Mouse (Mus musculus) brain, embryonic 14.5 days (tissue): ENCODE measurements around the gene 9230102O04Rik. TPM values are rescaled to one million over a fixed set of nuclear protein-coding genes. Genes with fewer than 3 reads are reported as not detected.

Experiments
- DNase-seq: peaks from one replicate; pipeline ENCODE4 v3.0.0-alpha.2; 2011; ENCODE audit warnings: low read depth
- CTCF ChIP-seq: fragments of 200-500 bp; IDR thresholded peaks from 2 replicates; pipeline ENCODE4 v1.5.1; 2012; ENCODE audit warnings: inconsistent platforms, mild to moderate bottlenecking, moderate library complexity, borderline replicate concordance; ENCODE audit not compliant: insufficient read depth, insufficient read length; ENCODE audit errors: extremely low read depth
- POLR2A ChIP-seq: fragments of 200-500 bp; IDR thresholded peaks from 2 replicates; pipeline ENCODE4 v1.6.1; 2012; ENCODE audit warnings: mild to moderate bottlenecking, inconsistent platforms, borderline replicate concordance; ENCODE audit not compliant: poor library complexity, insufficient read depth, insufficient read length, severe bottlenecking; ENCODE audit errors: extremely low read depth
- polyA plus RNA-seq: library from polyadenylated mRNA; depleted of rRNA; stranded (reverse); fragments of >200 nt; gene quantifications from 2 replicates; pipeline ENCODE4 v1.2.3, GENCODE M21; 2012

9230102O04Rik gene
- polyA plus RNA-seq, 1 experiment = 1.3 TPM

- peak; percentile 40 for DNase-seq
- TF ChIP-seq POLR2A (no peak), CTCF (no peak)
Observed at GRCm38 (mm10) chr2:9884533-9885216, 4.7 kb downstream of the 9230102O04Rik start.

GRCm38 (mm10) chr2:9883803-9884532 is 5.4 kb downstream of the 9230102O04Rik start:
- TF ChIP-seq POLR2A (no peak), CTCF (no peak)
- DNase-seq = no peak

- peak; percentile 54 for DNase-seq
- TF ChIP-seq POLR2A = no peak
- TF ChIP-seq CTCF = no peak
Observed at GRCm38 (mm10) chr2:9882926-9883802, 6.2 kb downstream of the 9230102O04Rik start.

- DNase-seq = peak; percentile 68
- TF ChIP-seq POLR2A = no peak
Observed at GRCm38 (mm10) chr2:9882371-9882925, 6.9 kb downstream of the 9230102O04Rik start.

- TF ChIP-seq CTCF = no peak
- TF ChIP-seq POLR2A = no peak
- DNase-seq = peak; percentile 69
Observed at GRCm38 (mm10) chr2:9881611-9882023, 7.7 kb downstream of the 9230102O04Rik start.

GRCm38 (mm10) chr2:9881051-9881591 is 8.2 kb downstream of the 9230102O04Rik start, which contains the start of gene 4930412O13Rik:
Gene 4930412O13Rik, plus strand, starts transcription at chr2:9881252.
- DNase-seq = peak; percentile 45
- TF ChIP-seq POLR2A (no peak), CTCF (no peak)

GRCm38 (mm10) chr2:9880271-9880670 is 9.1 kb downstream of the 9230102O04Rik start:
- DNase-seq = no peak
- TF ChIP-seq CTCF (no peak), POLR2A (no peak)

GRCm38 (mm10) chr2:9879493-9879892 is 9.8 kb downstream of the 9230102O04Rik start:
- TF ChIP-seq POLR2A (no peak), CTCF (peak; percentile 70)
- peak; percentile 95 for DNase-seq

- no peak for TF ChIP-seq CTCF
- TF ChIP-seq POLR2A = no peak
Observed at GRCm38 (mm10) chr2:9879092-9879491, 10.2 kb downstream of the 9230102O04Rik start.

GRCm38 (mm10) chr2:9878564-9879081 is 10.7 kb downstream of the 9230102O04Rik start:
- TF ChIP-seq CTCF (no peak), POLR2A (no peak)
- DNase-seq = peak; percentile 76

More at GRCm38 (mm10) chr2:9879092-9879491, 10.2 kb downstream of the 9230102O04Rik start:
- no peak for DNase-seq

GRCm38 (mm10) chr2:9877966-9878563 is 11.3 kb downstream of the 9230102O04Rik start:
- peak; percentile 41 for DNase-seq
- no peak for TF ChIP-seq POLR2A

GRCm38 (mm10) chr2:9877326-9877690 is 12.0 kb downstream of the 9230102O04Rik start:
- DNase-seq = peak; percentile 33

More at GRCm38 (mm10) chr2:9877326-9877690, 12.0 kb downstream of the 9230102O04Rik start:
- TF ChIP-seq CTCF (no peak), POLR2A (no peak)
